Mouse (Mus musculus) right cerebral cortex, postnatal 14 days (tissue): Measurements from ENCODE around the gene Scamp5.
"Not testable (repeated sequence)": the region's sequence is repeated elsewhere in the genome, so short reads cannot be mapped to it uniquely, and the experiment has no call there.

Source experiments
- DNase-seq: peaks from one replicate; pipeline ENCODE4 v3.0.0; 2022

Gene Scamp5

GRCm38 (mm10) chr9:57449715-57450114, 18.1 kb downstream of the Scamp5 start:
- peak; percentile 30 for DNase-seq

- DNase-seq: no peak
Observed at GRCm38 (mm10) chr9:57440620-57441019, 27.2 kb downstream of the Scamp5 start.

DNA sequence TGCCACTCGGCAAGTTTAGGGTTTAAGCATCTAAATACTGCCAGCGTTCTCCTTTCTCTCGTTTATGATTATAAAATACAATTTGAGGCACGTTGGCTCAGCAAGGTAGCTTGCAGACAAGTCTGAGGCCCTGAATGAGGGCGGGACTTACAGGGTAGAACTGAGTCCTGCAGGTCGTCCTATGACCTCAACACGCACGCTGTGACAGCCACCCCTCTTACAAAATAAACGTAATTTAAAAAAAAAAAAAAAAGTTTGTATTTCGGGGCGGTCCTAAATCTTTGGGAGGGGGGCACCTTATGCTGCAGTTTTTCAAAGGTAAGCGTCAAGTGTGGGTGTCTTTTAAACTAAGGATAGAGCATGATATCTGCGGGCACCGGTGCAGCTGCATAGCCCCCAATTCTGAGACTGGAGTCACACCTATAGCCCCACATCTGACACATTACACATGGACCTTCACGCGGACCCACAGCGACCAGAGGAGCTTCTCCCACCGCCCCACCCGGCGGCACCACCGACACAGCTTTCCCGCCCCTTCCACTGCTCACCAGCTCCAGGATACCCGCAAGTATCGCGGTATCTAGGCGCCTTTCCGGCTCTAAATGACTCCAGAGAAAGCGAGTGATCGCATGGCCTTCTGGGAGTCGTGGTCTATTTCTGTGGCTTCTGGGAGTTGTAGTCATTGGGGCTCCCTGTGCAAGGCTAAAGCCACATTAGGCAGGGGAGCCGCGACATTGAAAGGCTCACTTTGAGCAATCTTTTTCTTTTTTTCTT, 28.2 kb downstream of the Scamp5 start, which contains the start of gene Ppcdc:
TSS of gene Ppcdc (minus strand) at position 603 of the 774 bp plus-strand sequence.
- peak; percentile 88 for DNase-seq

DNA sequence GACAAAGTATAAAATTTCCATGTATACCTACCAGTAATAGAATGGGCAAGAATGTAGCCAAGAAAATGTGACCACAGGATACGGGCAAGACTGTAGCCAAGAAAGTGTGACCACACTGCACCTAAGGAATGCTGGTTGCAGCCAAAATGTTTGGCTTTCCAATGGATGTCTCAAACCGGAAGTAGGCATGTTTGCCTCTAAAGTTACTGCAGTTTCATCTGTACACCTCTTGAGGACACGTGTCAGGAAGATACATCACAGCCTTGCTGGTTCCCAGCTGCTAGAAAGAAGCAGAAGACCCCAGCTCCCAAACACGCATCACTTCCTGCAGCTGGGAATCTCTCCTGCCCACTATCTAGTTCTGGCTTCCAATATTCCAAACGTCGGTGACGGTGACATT, 28.8 kb downstream of the Scamp5 start:
- no peak for DNase-seq

DNA sequence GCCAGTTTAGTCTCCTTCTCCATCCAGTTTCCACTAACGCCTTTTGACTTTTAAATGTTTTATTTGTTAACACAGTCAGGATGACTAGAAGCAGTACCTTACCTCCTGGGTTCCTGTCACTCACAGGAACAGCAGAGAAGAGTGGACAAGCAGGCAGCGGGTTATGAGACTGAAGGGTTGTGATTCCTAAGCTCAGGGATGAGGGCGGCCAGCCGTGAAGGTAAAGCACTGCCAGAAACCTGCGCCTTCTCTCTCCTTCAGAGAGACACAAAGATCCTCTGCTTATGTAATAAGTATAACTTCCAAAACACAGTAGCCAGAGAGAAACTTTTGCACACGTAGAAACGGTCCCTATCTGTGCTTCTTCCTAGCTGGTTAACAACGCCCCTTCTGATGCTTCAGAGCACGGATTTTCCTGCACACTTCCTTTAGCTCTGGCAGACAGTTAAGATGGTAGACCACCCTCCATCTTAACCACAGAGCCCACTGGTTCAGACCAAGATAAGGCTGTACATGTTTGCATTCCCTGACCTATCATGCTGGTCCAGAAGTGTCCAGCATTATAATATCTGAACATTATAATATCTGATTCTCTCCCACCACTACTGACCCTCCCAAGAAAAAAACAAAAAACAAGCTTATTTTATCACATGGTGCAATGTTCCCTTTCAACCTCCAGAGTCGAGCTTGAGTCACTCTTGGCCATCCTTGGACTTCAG, 29.8 kb downstream of the Scamp5 start:
- no peak for DNase-seq

- no peak for DNase-seq
Observed at GRCm38 (mm10) chr9:57436166-57436565, 31.7 kb downstream of the Scamp5 start.

DNA sequence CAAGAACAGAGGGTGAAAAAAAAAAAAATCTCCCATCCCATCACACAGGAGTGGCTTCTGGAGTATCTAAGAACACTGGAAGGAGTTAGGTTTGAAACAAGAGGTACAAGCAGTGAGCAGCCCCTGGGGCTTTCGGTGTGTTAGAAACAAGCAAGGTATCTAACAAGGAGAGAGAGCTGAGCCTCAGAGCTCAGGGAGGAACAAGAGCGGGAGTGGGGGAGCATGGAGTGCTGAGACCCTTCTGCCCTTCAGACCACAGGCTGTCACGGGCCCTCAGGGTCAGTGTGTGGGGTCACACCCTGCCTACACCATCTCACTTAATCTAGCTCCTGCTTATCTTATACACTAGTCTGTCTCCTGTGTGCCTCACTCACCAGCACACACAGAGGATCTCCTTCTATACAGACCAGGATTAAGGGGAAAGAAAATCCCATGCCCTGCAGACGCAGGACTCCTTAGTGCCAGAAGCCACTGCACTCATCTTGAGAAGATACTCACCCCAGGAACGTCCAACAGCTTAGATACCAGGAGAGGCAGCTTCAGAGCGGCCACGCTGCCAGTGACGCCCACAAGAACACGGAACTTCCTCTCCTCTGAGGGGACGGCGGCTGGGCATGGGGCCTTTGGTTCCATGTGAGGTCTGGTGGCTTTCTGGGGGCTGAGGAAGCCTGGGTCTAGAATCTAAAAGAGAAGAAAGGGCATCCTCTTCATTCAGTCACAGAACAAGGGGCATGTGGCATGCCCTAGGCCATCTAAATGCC, 33.3 kb downstream of the Scamp5 start:
- no peak for DNase-seq

GRCm38 (mm10) chr9:57433097-57434032, 34.5 kb downstream of the Scamp5 start:
- DNase-seq: peak; percentile 83

DNA sequence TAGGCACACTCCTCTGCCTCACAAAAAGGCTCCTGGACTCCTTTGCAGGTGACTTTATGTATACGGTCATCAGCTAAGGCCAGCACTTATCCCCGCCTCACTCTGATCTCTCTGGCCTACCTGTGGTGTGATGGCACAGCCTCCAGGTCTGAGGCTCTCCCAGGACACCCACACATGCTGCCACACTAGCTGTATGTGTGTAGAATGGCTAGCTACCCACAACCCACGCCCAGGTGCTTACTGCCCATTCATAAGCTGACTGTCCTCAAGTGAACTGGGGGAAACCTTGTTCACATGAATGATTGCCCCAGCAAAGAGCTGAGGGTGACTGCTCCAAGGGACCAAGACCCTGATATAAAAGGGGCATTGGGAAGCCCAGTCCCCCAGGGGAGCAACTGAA, 35.4 kb downstream of the Scamp5 start:
- DNase-seq: no peak

GRCm38 (mm10) chr9:57431202-57431601, 36.7 kb downstream of the Scamp5 start:
- DNase-seq: no peak

- DNase-seq: no peak
Observed at GRCm38 (mm10) chr9:57428391-57428790, 39.5 kb downstream of the Scamp5 start.

- DNase-seq: no peak
Observed at GRCm38 (mm10) chr9:57427937-57428336, 39.9 kb downstream of the Scamp5 start.

DNA sequence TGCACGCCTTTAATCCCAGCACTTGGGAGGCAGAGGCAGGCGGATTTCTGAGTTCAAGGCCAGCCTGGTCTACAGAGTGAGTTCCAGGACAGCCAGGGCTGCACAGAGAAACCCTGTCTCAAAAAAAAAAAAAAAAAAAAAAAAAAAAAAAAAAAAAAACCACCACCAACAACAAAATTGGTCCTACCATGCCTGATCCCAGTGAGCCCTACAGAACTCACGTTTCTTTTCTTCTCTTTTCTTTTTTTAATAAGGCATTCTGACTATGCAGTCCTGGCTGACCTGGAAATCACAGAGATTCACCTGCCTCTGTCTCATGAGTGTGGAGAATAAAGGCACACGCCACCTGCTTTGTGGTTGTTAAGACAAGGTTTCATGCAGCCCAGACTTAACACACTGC, 40.7 kb downstream of the Scamp5 start:
- not testable (repeated sequence) for DNase-seq

DNA sequence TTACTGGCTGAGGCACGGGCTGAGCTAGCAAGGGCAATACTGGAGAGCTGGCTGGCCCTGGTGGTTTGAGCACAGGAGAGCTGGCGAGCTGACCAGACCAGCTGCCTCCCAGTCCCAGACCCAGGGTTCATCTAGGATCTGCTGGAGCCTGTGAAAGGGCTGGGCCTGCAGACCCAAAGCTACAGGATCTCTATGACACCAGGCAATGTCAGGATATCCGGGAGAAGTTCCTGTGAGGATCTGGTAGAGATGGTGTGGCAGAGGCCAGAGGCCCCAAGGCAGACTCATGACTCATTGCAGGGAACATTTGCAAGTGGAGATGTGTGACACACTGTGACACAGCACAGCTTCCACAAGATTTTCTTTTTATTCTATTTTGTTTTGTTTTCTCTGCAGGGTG, 42.7 kb downstream of the Scamp5 start:
- DNase-seq: no peak

DNA sequence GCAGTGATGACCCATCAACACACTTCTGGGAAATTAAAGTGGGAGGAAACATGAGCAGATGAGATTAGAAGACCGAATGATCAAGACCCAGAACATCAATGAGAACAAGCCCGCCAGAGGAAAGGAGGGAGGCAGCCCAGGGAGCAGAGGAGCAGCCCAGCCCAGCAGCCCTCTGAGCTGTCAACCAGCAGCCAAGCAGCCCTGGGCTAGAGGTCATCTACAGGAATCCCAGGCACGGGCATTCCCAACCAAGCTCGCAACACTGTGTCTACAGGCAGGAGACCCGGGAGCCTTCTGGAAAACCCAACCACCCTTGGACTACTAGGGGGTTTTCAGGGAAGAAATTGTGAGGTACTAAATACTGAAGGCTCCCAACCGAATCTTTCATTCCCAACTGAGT, 43.8 kb downstream of the Scamp5 start:
- no peak for DNase-seq

- DNase-seq: no peak
Observed at GRCm38 (mm10) chr9:57421688-57422111, 46.2 kb downstream of the Scamp5 start.

GRCm38 (mm10) chr9:57421121-57421571, 46.7 kb downstream of the Scamp5 start:
- DNase-seq: peak; percentile 47

GRCm38 (mm10) chr9:57420321-57421120, 47.3 kb downstream of the Scamp5 start:
- DNase-seq: peak; percentile 83

- no peak for DNase-seq
Observed at GRCm38 (mm10) chr9:57419521-57420267, 48.2 kb downstream of the Scamp5 start.

- no peak for DNase-seq
Observed at GRCm38 (mm10) chr9:57417341-57417740, 50.5 kb downstream of the Scamp5 start.
